Mouse (Mus musculus): Measurements from ENCODE around the gene Olfr1324. TPM values are rescaled to one million over a fixed set of nuclear protein-coding genes. Genes with fewer than 3 reads are reported as not detected.
"Not testable (repeated sequence)": the region's sequence is repeated elsewhere in the genome, so short reads cannot be mapped to it uniquely, and the experiment has no call there.

The Olfr1324 gene
- not detected in 2 replicates for polyA plus RNA-seq (2015; fragmentation: Nextera tagmentation; extraction: Ambion mirVana)

GRCm38 (mm10) chrX:50428398-50428797 is at the start of gene Olfr1324:
Gene Olfr1324 (minus strand): TSS chrX:50428498.
- Histone ChIP-seq H3K9me3 (no peaks in the 10 kb centered on the region), H3K4me2 (no peak within 1 kb of the TSS), H3K27ac (replicated peaks) (no peak within 1 kb of the TSS), H3K36me3 (no peaks in the 10 kb centered on the region), H3K9ac (no peak within 1 kb of the TSS), H3K27me3 (replicated peaks) (no peaks in the 10 kb centered on the region), H3K4me3 (no peak within 1 kb of the TSS), H3K4me1 (no peaks in the 10 kb centered on the region)
- no peak for ATAC-seq (ENCODE audit: extremely low read depth, insufficient number of reproducible peaks, low FRiP score, low TSS enrichment)
- WGBS, result 79% methylated on average over 1 of the region's 1 CpGs

GRCm38 (mm10) chrX:50470341-50470740 is 42.0 kb upstream of the Olfr1324 start:
- not testable (repeated sequence) for H3K4me1 ChIP-seq; H3K9ac ChIP-seq; H3K27ac ChIP-seq (replicated peaks); ATAC-seq (ENCODE audit: extremely low read depth, insufficient number of reproducible peaks, low FRiP score, low TSS enrichment); H3K4me3 ChIP-seq; H3K4me2 ChIP-seq; H3K27me3 ChIP-seq (replicated peaks); H3K36me3 ChIP-seq; H3K9me3 ChIP-seq
- 71% methylated on average over 6 of the region's 6 CpGs for WGBS

GRCm38 (mm10) chrX:50456136-50456535 is 27.8 kb upstream of the Olfr1324 start:
- no peaks in the 10 kb centered on the region for H3K4me1 ChIP-seq
- H3K27ac ChIP-seq (replicated peaks), result no peak overlapping the region
- H3K9ac ChIP-seq, result no peak overlapping the region
- H3K9me3 ChIP-seq, result no peaks in the 10 kb centered on the region
- 40% methylated on average over 1 of the region's 1 CpGs for WGBS
- no peaks in the 10 kb centered on the region for H3K36me3 ChIP-seq
- no peak for ATAC-seq (ENCODE audit: extremely low read depth, insufficient number of reproducible peaks, low FRiP score, low TSS enrichment)
- H3K4me2 ChIP-seq, result no peak overlapping the region
- H3K27me3 ChIP-seq (replicated peaks), result no peaks in the 10 kb centered on the region
- no peak overlapping the region for H3K4me3 ChIP-seq

GRCm38 (mm10) chrX:50443352-50443751 is 15.1 kb upstream of the Olfr1324 start:
- WGBS, result 82% methylated on average over 1 of the region's 1 CpGs
- no peak overlapping the region for H3K27ac ChIP-seq (replicated peaks)
- no peaks in the 10 kb centered on the region for H3K27me3 ChIP-seq (replicated peaks)
- H3K36me3 ChIP-seq, result no peaks in the 10 kb centered on the region
- no peaks in the 10 kb centered on the region for H3K9me3 ChIP-seq
- no peak overlapping the region for H3K4me2 ChIP-seq
- no peaks in the 10 kb centered on the region for H3K4me1 ChIP-seq
- H3K4me3 ChIP-seq, result no peak overlapping the region
- H3K9ac ChIP-seq, result no peak overlapping the region
- ATAC-seq (ENCODE audit: extremely low read depth, insufficient number of reproducible peaks, low FRiP score, low TSS enrichment), result no peak

GRCm38 (mm10) chrX:50442696-50443095 is 14.4 kb upstream of the Olfr1324 start:
- H3K4me2 ChIP-seq, result no peak overlapping the region
- H3K36me3 ChIP-seq, result no peaks in the 10 kb centered on the region
- no peak for ATAC-seq (ENCODE audit: extremely low read depth, insufficient number of reproducible peaks, low FRiP score, low TSS enrichment)
- H3K9ac ChIP-seq, result no peak overlapping the region
- no peak overlapping the region for H3K27ac ChIP-seq (replicated peaks)
- no peak overlapping the region for H3K4me3 ChIP-seq
- H3K4me1 ChIP-seq, result no peaks in the 10 kb centered on the region
- no peaks in the 10 kb centered on the region for H3K9me3 ChIP-seq
- 67% methylated on average over 1 of the region's 1 CpGs for WGBS
- H3K27me3 ChIP-seq (replicated peaks), result no peaks in the 10 kb centered on the region

GRCm38 (mm10) chrX:50432499-50432898 is 4.2 kb upstream of the Olfr1324 start:
- H3K27me3 ChIP-seq (replicated peaks), result no peaks in the 10 kb centered on the region
- H3K9ac ChIP-seq, result no peak overlapping the region
- H3K27ac ChIP-seq (replicated peaks), result no peak overlapping the region
- WGBS, result 67% methylated on average over 2 of the region's 2 CpGs
- no peaks in the 10 kb centered on the region for H3K4me1 ChIP-seq
- no peak overlapping the region for H3K4me3 ChIP-seq
- no peaks in the 10 kb centered on the region for H3K36me3 ChIP-seq
- no peak overlapping the region for H3K4me2 ChIP-seq
- H3K9me3 ChIP-seq, result no peaks in the 10 kb centered on the region
- no peak for ATAC-seq (ENCODE audit: extremely low read depth, insufficient number of reproducible peaks, low FRiP score, low TSS enrichment)

- H3K4me3 ChIP-seq, result no peak overlapping the region
- H3K9ac ChIP-seq, result no peak overlapping the region
- H3K27ac ChIP-seq (replicated peaks), result no peak overlapping the region
- H3K36me3 ChIP-seq, result no peaks in the 10 kb centered on the region
- H3K4me1 ChIP-seq, result no peaks in the 10 kb centered on the region
- H3K27me3 ChIP-seq (replicated peaks), result no peaks in the 10 kb centered on the region
- 45% methylated on average over 2 of the region's 2 CpGs for WGBS
- no peak for ATAC-seq (ENCODE audit: extremely low read depth, insufficient number of reproducible peaks, low FRiP score, low TSS enrichment)
- no peak overlapping the region for H3K4me2 ChIP-seq
- no peaks in the 10 kb centered on the region for H3K9me3 ChIP-seq
Measured at GRCm38 (mm10) chrX:50427712-50428328, 478 bp downstream of the Olfr1324 start.

- H3K9me3 ChIP-seq, result no peaks in the 10 kb centered on the region
- no peak overlapping the region for H3K9ac ChIP-seq
- H3K27me3 ChIP-seq (replicated peaks), result no peaks in the 10 kb centered on the region
- no peak for ATAC-seq (ENCODE audit: extremely low read depth, insufficient number of reproducible peaks, low FRiP score, low TSS enrichment)
- H3K4me3 ChIP-seq, result no peak overlapping the region
- H3K36me3 ChIP-seq, result no peaks in the 10 kb centered on the region
- H3K27ac ChIP-seq (replicated peaks), result no peak overlapping the region
- H3K4me1 ChIP-seq, result no peaks in the 10 kb centered on the region
- no peak overlapping the region for H3K4me2 ChIP-seq
- WGBS, result 84% methylated on average over 3 of the region's 3 CpGs
Measured at GRCm38 (mm10) chrX:50425899-50426436, 2.3 kb downstream of the Olfr1324 start.

- not testable (repeated sequence) for H3K27me3 ChIP-seq (replicated peaks); H3K27ac ChIP-seq (replicated peaks); H3K4me1 ChIP-seq; H3K9ac ChIP-seq; H3K9me3 ChIP-seq; H3K36me3 ChIP-seq; H3K4me3 ChIP-seq; ATAC-seq (ENCODE audit: extremely low read depth, insufficient number of reproducible peaks, low FRiP score, low TSS enrichment); H3K4me2 ChIP-seq
- WGBS, result 69% methylated on average over 8 of the region's 8 CpGs
Measured at GRCm38 (mm10) chrX:50410361-50410760, 17.9 kb downstream of the Olfr1324 start.

GRCm38 (mm10) chrX:50390616-50391015 is 37.7 kb downstream of the Olfr1324 start:
- H3K4me2 ChIP-seq; H3K36me3 ChIP-seq; H3K9me3 ChIP-seq; H3K4me3 ChIP-seq; H3K4me1 ChIP-seq; ATAC-seq (ENCODE audit: extremely low read depth, insufficient number of reproducible peaks, low FRiP score, low TSS enrichment); H3K9ac ChIP-seq; H3K27ac ChIP-seq (replicated peaks); H3K27me3 ChIP-seq (replicated peaks): not testable (repeated sequence)
- WGBS, result 65% methylated on average over 4 of the region's 4 CpGs

GRCm38 (mm10) chrX:50374978-50375377 is 53.3 kb downstream of the Olfr1324 start:
- H3K9me3 ChIP-seq, result peaks cover 23% of the 10 kb centered on the region
- no peak overlapping the region for H3K4me2 ChIP-seq
- WGBS, result 80% methylated on average over 1 of the region's 1 CpGs
- no peak overlapping the region for H3K27ac ChIP-seq (replicated peaks)
- no peaks in the 10 kb centered on the region for H3K27me3 ChIP-seq (replicated peaks)
- no peaks in the 10 kb centered on the region for H3K36me3 ChIP-seq
- no peak overlapping the region for H3K9ac ChIP-seq
- H3K4me1 ChIP-seq, result no peaks in the 10 kb centered on the region
- H3K4me3 ChIP-seq, result no peak overlapping the region
- ATAC-seq (ENCODE audit: extremely low read depth, insufficient number of reproducible peaks, low FRiP score, low TSS enrichment), result no peak

Data from heart, embryonic 13.5 days (tissue).